Mouse (Mus musculus): Measurements from ENCODE around the gene Pwp2. TPM values are rescaled to one million over a fixed set of nuclear protein-coding genes. Genes with fewer than 3 reads are reported as not detected.

Gene Pwp2
- polyA plus RNA-seq, 2 experiments, result 15.8 to 16.9 TPM

DNA sequence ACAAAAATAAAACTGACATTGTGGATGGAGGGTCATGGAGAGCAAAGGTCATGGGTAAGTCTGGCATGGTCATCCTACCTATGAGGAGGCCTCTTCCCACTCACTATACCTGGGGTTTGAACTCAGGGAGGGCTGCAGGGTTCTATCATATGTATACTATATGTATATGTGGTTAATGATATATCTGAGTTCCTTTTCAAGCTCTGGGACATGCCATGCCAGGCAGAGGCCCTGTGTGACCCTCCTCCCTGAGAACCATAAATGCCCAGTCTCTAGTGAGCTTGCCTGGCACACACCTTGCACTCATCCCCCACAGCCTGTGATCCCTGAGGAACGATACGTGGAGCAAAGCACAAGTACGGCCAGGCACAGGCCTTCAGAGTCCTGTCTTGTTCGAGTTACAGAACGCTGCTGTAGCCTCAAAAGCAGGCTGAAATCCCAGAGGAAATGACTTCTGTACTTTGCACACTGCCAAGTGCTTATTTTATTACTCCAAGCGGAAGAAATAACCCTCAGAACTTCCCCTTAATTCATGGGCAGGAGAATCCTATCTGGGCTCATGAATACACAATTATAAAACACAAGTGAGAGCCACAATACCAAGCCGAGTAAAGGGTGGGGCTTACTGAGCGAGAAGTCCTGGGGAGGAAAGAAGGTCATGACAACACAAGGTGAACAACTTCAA, 43.1 kb upstream of the Pwp2 start:
- ATAC-seq (ENCODE audit: low FRiP score, low read depth), result no peak
- Histone ChIP-seq H3K9me3 (ENCODE audit: control insufficient read depth, low read length) (no peaks in the 10 kb centered on the region), H3K27ac (replicated peaks; ENCODE audit: low read depth, low read length) (no peak overlapping the region), H3K36me3 (ENCODE audit: control insufficient read depth, insufficient read depth, low read length) (peaks cover 36% of the 10 kb centered on the region), H3K4me3 (replicated peaks; ENCODE audit: low read length) (no peak overlapping the region), H3K4me2 (replicated peaks; ENCODE audit: low read depth, low read length, severe bottlenecking) (no peak overlapping the region), H3K4me1 (ENCODE audit: control insufficient read depth, insufficient read depth, low read length) (no peaks in the 10 kb centered on the region), H3K27me3 (ENCODE audit: control insufficient read depth, insufficient read depth, low read length) (no peaks in the 10 kb centered on the region), H3K9ac (ENCODE audit: low read depth, low read length, severe bottlenecking) (no peak overlapping the region)
- 66% methylated on average over 8 of the region's 8 CpGs for WGBS
- no peak for DNase-seq (ENCODE audit: low spot score)
- no peak for TF ChIP-seq POLR2A (IDR thresholded peaks at IDR 0.05; ENCODE audit: borderline replicate concordance, extremely low read depth, insufficient read depth, insufficient read length)

DNA sequence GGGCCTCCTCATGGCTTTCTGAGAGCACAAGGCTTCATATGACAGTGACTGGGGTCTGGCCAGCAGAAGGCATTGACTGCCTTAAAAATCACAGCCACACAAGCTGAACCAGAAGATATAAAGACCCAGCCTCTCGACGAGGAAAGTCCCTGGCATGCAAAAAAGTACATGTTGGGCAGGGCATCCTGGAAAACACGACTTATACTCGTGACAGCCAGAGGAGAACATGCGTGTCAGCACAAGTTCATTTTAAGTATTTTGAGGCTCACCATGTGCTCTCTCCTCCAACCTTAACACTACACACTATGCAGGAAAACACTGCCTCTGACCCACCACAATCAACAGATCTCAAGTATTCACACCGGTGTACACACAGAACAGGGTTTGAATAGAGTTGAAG, 39.2 kb upstream of the Pwp2 start:
- 80% methylated on average over 6 of the region's 6 CpGs for WGBS
- DNase-seq (ENCODE audit: low spot score) (no peak), ATAC-seq (ENCODE audit: low FRiP score, low read depth) (no peak)
- Histone ChIP-seq H3K9ac (ENCODE audit: low read depth, low read length, severe bottlenecking) (no peak overlapping the region), H3K27ac (replicated peaks; ENCODE audit: low read depth, low read length) (no peak overlapping the region), H3K4me2 (replicated peaks; ENCODE audit: low read depth, low read length, severe bottlenecking) (no peak overlapping the region), H3K4me1 (ENCODE audit: control insufficient read depth, insufficient read depth, low read length) (no peaks in the 10 kb centered on the region), H3K4me3 (replicated peaks; ENCODE audit: low read length) (no peak overlapping the region), H3K36me3 (ENCODE audit: control insufficient read depth, insufficient read depth, low read length) (peaks cover 41% of the 10 kb centered on the region), H3K27me3 (ENCODE audit: control insufficient read depth, insufficient read depth, low read length) (no peaks in the 10 kb centered on the region), H3K9me3 (ENCODE audit: control insufficient read depth, low read length) (no peaks in the 10 kb centered on the region)
- TF ChIP-seq POLR2A (IDR thresholded peaks at IDR 0.05; ENCODE audit: borderline replicate concordance, extremely low read depth, insufficient read depth, insufficient read length), result no peak

DNA sequence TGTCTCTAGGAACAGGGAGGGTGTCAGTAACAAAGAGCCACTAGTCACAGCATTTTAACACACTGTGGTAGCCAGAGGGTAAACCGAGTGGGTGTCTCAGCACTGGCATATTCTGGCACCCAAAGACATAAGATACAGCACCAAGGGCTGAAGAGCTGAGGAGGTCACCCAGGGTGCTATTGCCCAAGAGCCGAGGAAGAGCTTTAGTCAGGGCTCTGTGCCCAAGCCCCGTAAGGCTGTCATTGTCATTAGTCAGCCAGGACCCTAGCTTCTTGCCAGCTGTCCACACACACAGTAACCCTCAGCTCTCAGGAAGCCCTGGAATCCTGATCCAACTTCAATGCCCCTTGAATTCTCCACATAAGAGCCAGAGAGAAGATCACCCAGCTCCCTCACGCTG, 38.0 kb upstream of the Pwp2 start:
- H3K9ac ChIP-seq (ENCODE audit: low read depth, low read length, severe bottlenecking), result no peak overlapping the region
- no peak overlapping the region for H3K4me3 ChIP-seq (replicated peaks; ENCODE audit: low read length)
- H3K36me3 ChIP-seq (ENCODE audit: control insufficient read depth, insufficient read depth, low read length), result peaks cover 44% of the 10 kb centered on the region
- WGBS, result 85% methylated on average over 4 of the region's 4 CpGs
- no peaks in the 10 kb centered on the region for H3K9me3 ChIP-seq (ENCODE audit: control insufficient read depth, low read length)
- no peak for ATAC-seq (ENCODE audit: low FRiP score, low read depth)
- H3K4me1 ChIP-seq (ENCODE audit: control insufficient read depth, insufficient read depth, low read length), result no peaks in the 10 kb centered on the region
- TF ChIP-seq POLR2A (IDR thresholded peaks at IDR 0.05; ENCODE audit: borderline replicate concordance, extremely low read depth, insufficient read depth, insufficient read length), result no peak
- no peak for DNase-seq (ENCODE audit: low spot score)
- H3K27ac ChIP-seq (replicated peaks; ENCODE audit: low read depth, low read length), result no peak overlapping the region
- no peak overlapping the region for H3K4me2 ChIP-seq (replicated peaks; ENCODE audit: low read depth, low read length, severe bottlenecking)
- H3K27me3 ChIP-seq (ENCODE audit: control insufficient read depth, insufficient read depth, low read length), result no peaks in the 10 kb centered on the region

DNA sequence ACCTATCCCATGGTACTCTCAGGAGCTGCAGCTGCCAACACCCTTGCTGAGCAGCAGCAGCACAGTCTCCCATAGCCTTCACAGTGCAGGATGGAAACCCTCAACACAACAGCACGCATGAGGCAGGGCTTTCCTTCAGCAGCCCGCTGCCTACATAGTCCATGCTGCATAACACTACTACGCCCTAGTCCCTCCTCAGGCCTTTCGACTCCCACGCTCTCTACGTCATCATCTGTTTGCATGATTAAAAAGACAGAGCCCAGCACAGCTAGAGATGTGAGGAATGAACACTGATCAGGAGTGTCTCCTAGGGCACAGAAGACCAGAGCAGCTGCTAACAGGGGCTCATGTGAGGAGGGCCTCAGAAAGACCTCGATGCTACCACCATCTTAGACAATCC, 36.4 kb upstream of the Pwp2 start:
- Histone ChIP-seq H3K4me3 (replicated peaks; ENCODE audit: low read length) (no peak overlapping the region), H3K36me3 (ENCODE audit: control insufficient read depth, insufficient read depth, low read length) (peaks cover 47% of the 10 kb centered on the region), H3K4me2 (replicated peaks; ENCODE audit: low read depth, low read length, severe bottlenecking) (no peak overlapping the region), H3K9ac (ENCODE audit: low read depth, low read length, severe bottlenecking) (no peak overlapping the region), H3K27me3 (ENCODE audit: control insufficient read depth, insufficient read depth, low read length) (no peaks in the 10 kb centered on the region), H3K27ac (replicated peaks; ENCODE audit: low read depth, low read length) (no peak overlapping the region), H3K9me3 (ENCODE audit: control insufficient read depth, low read length) (no peaks in the 10 kb centered on the region), H3K4me1 (ENCODE audit: control insufficient read depth, insufficient read depth, low read length) (no peaks in the 10 kb centered on the region)
- DNase-seq (ENCODE audit: low spot score) (no peak), ATAC-seq (ENCODE audit: low FRiP score, low read depth) (no peak)
- WGBS, result 94% methylated on average over 7 of the region's 7 CpGs
- no peak for TF ChIP-seq POLR2A (IDR thresholded peaks at IDR 0.05; ENCODE audit: borderline replicate concordance, extremely low read depth, insufficient read depth, insufficient read length)

DNA sequence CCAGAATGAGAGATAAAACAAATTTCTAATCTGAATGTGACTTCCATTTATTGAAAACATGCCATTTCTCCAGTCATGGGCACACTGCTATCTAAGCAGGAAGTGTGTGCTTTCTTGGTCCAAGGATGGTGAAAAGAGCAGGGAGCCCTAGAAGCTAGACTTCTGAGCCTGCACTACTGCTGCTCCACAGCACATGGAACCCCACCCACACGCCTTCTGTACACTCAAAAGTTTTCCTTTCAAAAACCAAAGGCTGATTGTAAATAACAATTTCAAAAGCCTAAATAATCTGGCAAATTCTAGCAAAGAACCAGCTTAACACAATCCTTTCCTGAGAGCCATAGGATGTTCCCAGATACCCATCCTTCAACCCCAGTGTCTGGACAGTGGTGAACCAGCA, 34.6 kb upstream of the Pwp2 start:
- Histone ChIP-seq H3K9me3 (ENCODE audit: control insufficient read depth, low read length) (no peaks in the 10 kb centered on the region), H3K9ac (ENCODE audit: low read depth, low read length, severe bottlenecking) (no peak overlapping the region), H3K27me3 (ENCODE audit: control insufficient read depth, insufficient read depth, low read length) (no peaks in the 10 kb centered on the region), H3K4me1 (ENCODE audit: control insufficient read depth, insufficient read depth, low read length) (no peaks in the 10 kb centered on the region), H3K36me3 (ENCODE audit: control insufficient read depth, insufficient read depth, low read length) (peaks cover 61% of the 10 kb centered on the region), H3K27ac (replicated peaks; ENCODE audit: low read depth, low read length) (no peak overlapping the region), H3K4me2 (replicated peaks; ENCODE audit: low read depth, low read length, severe bottlenecking) (no peak overlapping the region), H3K4me3 (replicated peaks; ENCODE audit: low read length) (no peak overlapping the region)
- no peak for TF ChIP-seq POLR2A (IDR thresholded peaks at IDR 0.05; ENCODE audit: borderline replicate concordance, extremely low read depth, insufficient read depth, insufficient read length)
- 93% methylated on average over 1 of the region's 1 CpGs for WGBS
- no peak for DNase-seq (ENCODE audit: low spot score)
- ATAC-seq (ENCODE audit: low FRiP score, low read depth), result no peak

Data from limb, embryonic 14.5 days (tissue).